In the genomic region with DNA sequence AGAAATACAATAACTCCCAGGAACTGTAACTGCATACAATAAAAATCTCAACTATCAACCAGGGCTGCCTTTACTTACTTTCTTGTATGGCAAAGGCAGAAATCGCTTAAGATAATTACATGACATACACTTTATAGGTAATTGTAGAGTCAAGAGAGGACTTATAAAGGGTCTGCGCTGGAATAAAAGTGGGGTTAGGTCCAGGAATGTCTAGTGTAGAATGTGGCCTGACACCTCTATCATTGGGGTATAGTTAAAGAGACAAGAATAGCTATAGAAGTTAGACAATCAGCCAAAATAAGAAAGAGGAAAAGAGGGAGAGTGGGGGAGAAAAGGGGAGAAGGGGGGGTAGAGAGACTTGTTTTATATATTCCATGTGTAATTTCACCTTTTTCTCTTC, we compare ENCODE assay signal across 30 mouse cellular contexts.
"Had no signal": no experiment of that assay in that cellular context is flagged by ENCODE, and none has a peak within 500 bp of the region (broad histone marks: within the 10 kb centered on the region; RNA-seq: fewer than 3 reads in every experiment).

No protein-coding gene starts in this region.

- H3K27ac ChIP-seq: left cerebral cortex, adult 2 months; limb, embryonic 12.5 days; liver, embryonic 12.5 days; liver, embryonic 13.5 days; liver, embryonic 14.5 days; liver, embryonic 15.5 days; lung, embryonic 15.5 days; macrophage; midbrain, embryonic 10.5 days; midbrain, embryonic 12.5 days; midbrain, embryonic 15.5 days; neural tube, embryonic 12.5 days; neural tube, embryonic 13.5 days had no signal

- H3K4me3 ChIP-seq: left cerebral cortex, adult 2 months; limb, embryonic 12.5 days; liver, embryonic 12.5 days; liver, embryonic 13.5 days; liver, embryonic 15.5 days; lung, embryonic 15.5 days; megakaryocyte, embryonic 14.5 days; midbrain, embryonic 10.5 days; midbrain, embryonic 12.5 days; midbrain, embryonic 15.5 days; myocyte; neural tube, embryonic 12.5 days; neural tube, embryonic 13.5 days had no signal

- H3K9ac ChIP-seq: limb, embryonic 12.5 days; liver, embryonic 12.5 days; liver, embryonic 13.5 days; liver, embryonic 14.5 days; liver, embryonic 15.5 days; liver, postnatal 0 days; lung, embryonic 14.5 days; lung, embryonic 15.5 days; midbrain, embryonic 12.5 days; midbrain, embryonic 15.5 days; neural tube, embryonic 12.5 days; neural tube, embryonic 13.5 days had no signal

- H3K36me3 ChIP-seq: limb, embryonic 12.5 days; liver, embryonic 12.5 days; liver, embryonic 13.5 days; liver, embryonic 15.5 days; lung, embryonic 15.5 days; midbrain, embryonic 10.5 days; midbrain, embryonic 12.5 days; midbrain, embryonic 15.5 days; neural tube, embryonic 12.5 days; neural tube, embryonic 13.5 days had no signal

- H3K4me2 ChIP-seq: limb, embryonic 12.5 days; liver, embryonic 11.5 days; liver, embryonic 12.5 days; liver, embryonic 13.5 days; liver, embryonic 15.5 days; lung, embryonic 14.5 days; lung, embryonic 15.5 days; midbrain, embryonic 12.5 days; midbrain, embryonic 15.5 days; neural tube, embryonic 12.5 days; neural tube, embryonic 13.5 days had no signal

- H3K4me1 ChIP-seq: limb, embryonic 12.5 days; liver, embryonic 12.5 days; liver, embryonic 13.5 days; liver, embryonic 15.5 days; lung, embryonic 15.5 days; megakaryocyte, embryonic 14.5 days; midbrain, embryonic 10.5 days; midbrain, embryonic 12.5 days; midbrain, embryonic 15.5 days; neural tube, embryonic 12.5 days; neural tube, embryonic 13.5 days had no signal

- ATAC-seq: liver, embryonic 12.5 days; liver, postnatal 0 days; lung, postnatal 0 days; midbrain, embryonic 15.5 days; midbrain, embryonic 16.5 days had no signal

- H3K27me3 ChIP-seq: limb, embryonic 12.5 days; liver, embryonic 12.5 days; liver, embryonic 13.5 days; liver, embryonic 15.5 days; lung, embryonic 15.5 days; megakaryocyte, embryonic 14.5 days; midbrain, embryonic 12.5 days; midbrain, embryonic 15.5 days; neural tube, embryonic 12.5 days; neural tube, embryonic 13.5 days had no signal

- DNase-seq: layer of hippocampus, postnatal 36 days; left cerebral cortex, postnatal 4 days; liver; liver, embryonic 13.5 days; liver, postnatal 0 days; lung, adult 18-20 months; lung, adult 2 months; lung, embryonic 14.5 days; lung, postnatal 10 days; lung, postnatal 14 days; lung, postnatal 36 days; lung, postnatal 4 days; midbrain, embryonic 14.5 days had no signal

- H3K9me3 ChIP-seq: limb, embryonic 12.5 days; liver, embryonic 12.5 days; liver, embryonic 13.5 days; liver, embryonic 15.5 days; lung, embryonic 15.5 days; megakaryocyte, embryonic 14.5 days; midbrain, embryonic 10.5 days; midbrain, embryonic 12.5 days; midbrain, embryonic 15.5 days; neural tube, embryonic 12.5 days; neural tube, embryonic 13.5 days had no signal
